8 mouse cellular contexts compared by ENCODE assay signal in genomic region chr7:16945419-16945818, GRCm38 (mm10). TPM values are rescaled to one million over a fixed set of nuclear protein-coding genes. Genes with fewer than 3 reads are reported as not detected.
DNase-seq lines count a peak whose midpoint lies in the region; ATAC-seq and TF ChIP-seq lines count a peak whose summit lies in the region.

No protein-coding gene starts in this region.

- peak overlapping the region; percentile 71 for H3K4me3 ChIP-seq in forebrain, embryonic 14.5 days (ENCODE audit: low read depth, low read length)
- peak overlapping the region; percentile 55 for H3K4me3 ChIP-seq in limb, embryonic 14.5 days (replicated peaks; ENCODE audit: low read length)

- no peaks in the 10 kb centered on the region for H3K36me3 ChIP-seq in forebrain, embryonic 14.5 days (ENCODE audit: control insufficient read depth, insufficient read depth, low read length)
- H3K36me3 ChIP-seq in limb, embryonic 14.5 days (ENCODE audit: control insufficient read depth, insufficient read depth, low read length), result no peaks in the 10 kb centered on the region

- H3K9ac ChIP-seq in forebrain, embryonic 14.5 days (ENCODE audit: low read length), result peak overlapping the region; percentile 96
- H3K9ac ChIP-seq in limb, embryonic 14.5 days (ENCODE audit: low read depth, low read length, severe bottlenecking), result peak overlapping the region; percentile 67

- peak overlapping the region; percentile 94 for H3K27ac ChIP-seq in forebrain, embryonic 14.5 days (ENCODE audit: low read depth, low read length)
- H3K27ac ChIP-seq in limb, embryonic 14.5 days (replicated peaks; ENCODE audit: low read depth, low read length), result no peak overlapping the region

- DNase-seq in heart, adult 11 months, result peak; percentile 90
- DNase-seq in heart, adult 9 months (ENCODE audit: low spot score in 2 of 2), result no peak
- peak; percentile 25 for DNase-seq in ZHBTc4 (ENCODE audit: low read depth, low spot score)
- DNase-seq in forebrain, embryonic 14.5 days (ENCODE audit: low spot score), result no peak
- no peak for DNase-seq in limb, embryonic 14.5 days (ENCODE audit: low spot score)
- DNase-seq in embryo, embryonic 10.5 days (ENCODE audit: low spot score), result no peak
- DNase-seq in right cerebral cortex, postnatal 10 days (ENCODE audit: low spot score in 2 of 2), result no peak
- no peak for DNase-seq in frontal cortex, postnatal 14 days (ENCODE audit: low spot score in 2 of 2)

- no peaks in the 10 kb centered on the region for H3K9me3 ChIP-seq in forebrain, embryonic 14.5 days (replicated peaks; ENCODE audit: control insufficient read depth, low read length)
- no peaks in the 10 kb centered on the region for H3K9me3 ChIP-seq in limb, embryonic 14.5 days (ENCODE audit: control insufficient read depth, low read length)

- H3K4me1 ChIP-seq in forebrain, embryonic 14.5 days (ENCODE audit: control insufficient read depth, insufficient read depth, low read length), result peaks cover 46% of the 10 kb centered on the region
- H3K4me1 ChIP-seq in limb, embryonic 14.5 days (ENCODE audit: control insufficient read depth, insufficient read depth, low read length), result peaks cover 47% of the 10 kb centered on the region

- peaks cover 8% of the 10 kb centered on the region for H3K27me3 ChIP-seq in forebrain, embryonic 14.5 days (replicated peaks; ENCODE audit: control insufficient read depth, insufficient read depth, low read length)
- peaks cover 34% of the 10 kb centered on the region for H3K27me3 ChIP-seq in limb, embryonic 14.5 days (ENCODE audit: control insufficient read depth, insufficient read depth, low read length)

- H3K4me2 ChIP-seq in forebrain, embryonic 14.5 days (ENCODE audit: low read length), result peak overlapping the region; percentile 79
- H3K4me2 ChIP-seq in limb, embryonic 14.5 days (replicated peaks; ENCODE audit: low read depth, low read length, severe bottlenecking), result peak overlapping the region; percentile 79

- ATAC-seq in forebrain, embryonic 14.5 days, result no peak
- ATAC-seq in limb, embryonic 14.5 days (ENCODE audit: low FRiP score, low read depth), result no peak

- TF ChIP-seq POLR2A in limb, embryonic 14.5 days (IDR thresholded peaks at IDR 0.05; ENCODE audit: borderline replicate concordance, extremely low read depth, insufficient read depth, insufficient read length), result no peak

- WGBS in forebrain, embryonic 14.5 days, result 14% methylated on average over 17 of the region's 17 CpGs
- 15% methylated on average over 17 of the region's 17 CpGs for WGBS in limb, embryonic 14.5 days

RNA-seq across cellular contexts. Expression of gene Pnmal2, which starts 0.9 kb away (rescaled TPM):
- polyA plus RNA-seq in forebrain, embryonic 14.5 days (2014; fragmentation: Nextera tagmentation; extraction: Ambion mirVana), result 48.1 and 63.2 TPM in 2 replicates
- 12.8 and 13.9 TPM in 2 replicates for polyA plus RNA-seq in limb, embryonic 14.5 days (2012; rRNA removed)
- polyA plus RNA-seq in limb, embryonic 14.5 days (2014; fragmentation: Nextera tagmentation; extraction: Ambion mirVana), result 16.5 and 18.8 TPM in 2 replicates

RNA-seq across cellular contexts. Expression of gene Pnmal1, which starts 14.1 kb away (rescaled TPM):
- 55.5 and 61.9 TPM in 2 replicates for polyA plus RNA-seq in forebrain, embryonic 14.5 days (2014; fragmentation: Nextera tagmentation; extraction: Ambion mirVana)
- polyA plus RNA-seq in limb, embryonic 14.5 days (2012; rRNA removed), result 0.33 and 0.49 TPM in 2 replicates
- polyA plus RNA-seq in limb, embryonic 14.5 days (2014; fragmentation: Nextera tagmentation; extraction: Ambion mirVana), result 0.43 and 0.58 TPM in 2 replicates

RNA-seq across cellular contexts. Expression of gene Calm3, which starts 21.5 kb away (rescaled TPM):
- polyA plus RNA-seq in forebrain, embryonic 14.5 days (2014; fragmentation: Nextera tagmentation; extraction: Ambion mirVana), result 473 and 491 TPM in 2 replicates
- polyA plus RNA-seq in limb, embryonic 14.5 days (2012; rRNA removed), result 281 and 320 TPM in 2 replicates
- polyA plus RNA-seq in limb, embryonic 14.5 days (2014; fragmentation: Nextera tagmentation; extraction: Ambion mirVana), result 156 and 164 TPM in 2 replicates

RNA-seq across cellular contexts. Expression of gene Gm42372, which starts 37.5 kb away (rescaled TPM):
- polyA plus RNA-seq in forebrain, embryonic 14.5 days (2014; fragmentation: Nextera tagmentation; extraction: Ambion mirVana), result 3.8 and 3.9 TPM in 2 replicates
- 0.29 and 0.34 TPM in 2 replicates for polyA plus RNA-seq in limb, embryonic 14.5 days (2012; rRNA removed)
- polyA plus RNA-seq in limb, embryonic 14.5 days (2014; fragmentation: Nextera tagmentation; extraction: Ambion mirVana), result 0.17 and 0.23 TPM in 2 replicates

RNA-seq across cellular contexts. Expression of gene Ptgir, which starts 39.1 kb away (rescaled TPM):
- polyA plus RNA-seq in forebrain, embryonic 14.5 days (2014; fragmentation: Nextera tagmentation; extraction: Ambion mirVana), result 0.12 and 0.22 TPM in 2 replicates
- 3.6 and 4.1 TPM in 2 replicates for polyA plus RNA-seq in limb, embryonic 14.5 days (2012; rRNA removed)
- 2.3 and 2.8 TPM in 2 replicates for polyA plus RNA-seq in limb, embryonic 14.5 days (2014; fragmentation: Nextera tagmentation; extraction: Ambion mirVana)

Comparison
In these comparisons a context has a peak if more than half of its experiments do, and no peak if none do; other contexts are left out.
1. DNase-seq: peak in heart, adult 11 months (single experiment) and ZHBTc4 (single experiment); none in heart, adult 9 months (0 of 2), forebrain, embryonic 14.5 days (single experiment), limb, embryonic 14.5 days (single experiment), embryo, embryonic 10.5 days (single experiment), right cerebral cortex, postnatal 10 days (0 of 2) and frontal cortex, postnatal 14 days (0 of 2).
2. RNA of gene Pnmal1, which starts 14.1 kb away (polyA plus RNA-seq): 55.5 to 61.9 TPM in forebrain, embryonic 14.5 days; 0.33 to 0.58 TPM in limb, embryonic 14.5 days; every median in the first group is over 10 times any median in the second.